Mouse (Mus musculus): ENCODE results near the gene Mettl27.

The Mettl27 gene

DNA sequence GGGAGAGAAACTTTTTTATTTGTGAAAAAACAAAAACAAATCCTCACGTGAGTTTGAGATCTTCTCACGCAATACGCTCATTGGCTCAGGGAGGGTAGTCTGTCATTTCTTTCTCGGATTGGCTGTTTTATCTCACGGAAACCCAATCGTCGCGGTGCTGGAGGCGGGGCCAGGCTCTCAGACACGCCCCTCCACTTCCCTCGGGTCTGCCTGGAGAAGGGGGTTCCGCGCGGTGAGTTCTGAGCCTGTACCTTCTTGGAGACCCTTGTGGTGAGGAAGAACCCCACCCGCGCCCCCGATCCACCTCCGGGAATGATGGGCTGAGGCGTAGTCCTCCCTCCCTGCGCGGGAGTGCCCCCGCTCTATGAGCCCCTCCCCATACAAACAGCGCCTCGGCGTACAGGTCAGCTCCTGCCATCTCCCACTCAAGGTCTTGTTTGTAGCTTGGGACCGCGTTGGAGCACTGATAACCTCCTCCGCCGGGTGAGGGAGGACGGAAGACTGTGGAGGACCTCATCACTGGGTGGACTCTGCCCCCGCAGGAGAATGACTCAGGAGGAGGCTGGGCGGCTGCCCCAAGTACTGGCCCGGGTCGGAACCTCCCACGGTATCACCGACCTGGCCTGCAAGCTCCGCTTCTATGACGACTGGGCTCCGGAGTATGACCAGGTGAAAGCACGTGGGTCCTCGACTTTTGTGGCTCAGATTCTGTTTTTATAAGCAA lies at the start of gene Mettl27:
TSS of gene Mettl27 (plus strand) at position 190 of the 724 bp plus-strand sequence.
- peak; percentile 94 for DNase-seq

DNA sequence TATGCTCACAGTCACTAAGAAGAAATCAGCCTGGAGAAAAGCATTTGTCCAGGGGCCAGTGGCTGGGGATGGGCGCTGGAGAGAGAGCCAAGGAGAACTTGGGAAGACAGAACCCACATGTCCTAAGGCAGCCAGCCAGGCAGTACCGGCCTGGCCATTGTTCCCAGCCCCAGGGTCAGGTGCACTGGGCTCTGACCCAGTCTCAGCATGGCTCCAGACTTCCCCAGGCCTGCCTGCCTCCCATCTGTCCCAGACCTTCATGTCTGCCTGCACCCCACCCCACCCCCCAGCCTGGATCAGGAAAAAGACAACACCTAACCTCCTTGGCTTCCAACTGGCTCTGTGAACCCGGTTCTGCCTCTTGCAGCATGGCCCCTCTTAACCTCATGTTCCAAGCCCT lies 49.1 kb upstream of the Mettl27 start:
- no peak for DNase-seq

GRCm38 (mm10) chr5:134887447-134888335 lies 44.5 kb upstream of the Mettl27 start:
- DNase-seq = peak; percentile 77

DNA sequence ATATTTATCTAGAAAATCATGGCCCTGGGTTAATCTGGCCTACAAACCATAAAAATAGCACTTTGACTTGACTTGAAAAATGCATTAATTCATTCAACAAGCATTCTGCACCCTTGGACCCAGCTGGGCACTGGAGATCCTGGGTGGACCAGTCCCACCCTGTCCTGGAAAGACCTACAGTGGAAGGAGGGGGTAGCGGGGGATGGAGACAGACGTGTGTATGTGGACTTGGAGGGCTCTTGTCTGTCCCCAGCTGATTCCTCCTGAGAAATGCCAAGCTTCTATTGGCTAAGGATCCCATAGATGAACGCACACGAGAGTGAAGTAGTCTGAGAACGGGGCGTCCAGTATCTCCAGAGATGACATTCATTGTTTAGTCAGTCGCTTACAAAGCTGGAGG lies 43.7 kb upstream of the Mettl27 start:
- DNase-seq = no peak

DNA sequence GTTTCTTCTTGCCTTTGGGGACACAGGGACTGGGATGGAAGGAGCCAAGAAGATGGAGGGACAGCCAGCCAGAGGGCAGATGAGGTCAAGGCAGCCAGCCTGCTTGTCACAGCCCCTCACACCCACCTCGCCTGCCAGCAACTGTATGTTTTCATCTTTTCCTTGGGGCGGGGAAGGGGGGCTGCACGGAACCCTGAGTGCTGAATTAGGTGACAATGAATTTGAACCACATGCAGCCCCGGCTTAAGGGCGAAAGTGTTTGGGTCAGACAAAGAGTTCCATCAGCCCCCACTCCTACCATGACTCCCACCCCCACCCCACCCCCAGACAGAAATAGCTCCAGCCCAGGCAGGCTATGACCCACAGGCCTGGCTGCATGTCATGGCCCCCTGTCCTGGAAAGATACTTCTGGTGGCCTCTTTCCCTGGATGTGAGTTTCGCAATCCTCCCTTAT lies 41.5 kb upstream of the Mettl27 start:
- DNase-seq = no peak

DNA sequence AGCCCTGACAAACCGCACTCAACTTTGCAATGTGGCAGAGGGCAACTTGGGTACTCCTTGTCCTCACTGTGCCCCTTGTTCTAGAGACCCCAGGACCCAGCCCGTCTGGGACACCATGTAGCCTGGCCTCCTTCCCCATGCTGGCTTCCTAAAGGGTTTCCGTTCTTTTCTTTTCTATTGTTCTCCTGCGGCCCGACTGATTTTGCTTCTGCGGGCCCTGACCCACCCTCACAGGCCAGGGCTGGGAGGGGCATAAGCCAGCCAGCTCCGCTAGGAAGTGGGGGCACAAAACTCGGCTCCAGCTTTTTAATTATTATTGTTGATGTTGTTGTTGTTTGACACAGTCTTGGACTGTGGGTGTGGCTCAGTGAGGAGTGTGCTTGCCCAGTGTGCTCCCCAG lies 40.6 kb upstream of the Mettl27 start:
- no peak for DNase-seq

GRCm38 (mm10) chr5:134892717-134893116 lies 39.5 kb upstream of the Mettl27 start:
- DNase-seq = no peak

DNA sequence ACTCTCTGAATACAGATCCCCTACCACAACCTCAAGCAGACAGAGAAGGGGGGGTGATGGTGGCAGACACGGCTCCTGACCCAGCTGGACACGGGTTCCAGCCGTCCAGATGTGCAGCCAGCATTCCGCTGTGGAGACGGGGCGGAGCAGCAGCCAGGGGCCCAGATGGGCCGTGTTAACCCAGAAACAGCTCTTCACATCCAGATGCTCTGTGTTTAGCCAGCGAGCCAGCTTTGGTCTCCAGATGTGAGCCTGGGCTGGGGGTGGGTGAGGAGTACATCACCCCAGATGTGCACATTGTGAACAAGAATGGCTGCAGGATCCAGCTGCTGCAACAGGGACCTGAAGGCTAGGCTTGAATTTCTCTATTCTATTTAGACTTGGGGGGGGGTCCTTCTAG lies 36.9 kb upstream of the Mettl27 start:
- no peak for DNase-seq

DNA sequence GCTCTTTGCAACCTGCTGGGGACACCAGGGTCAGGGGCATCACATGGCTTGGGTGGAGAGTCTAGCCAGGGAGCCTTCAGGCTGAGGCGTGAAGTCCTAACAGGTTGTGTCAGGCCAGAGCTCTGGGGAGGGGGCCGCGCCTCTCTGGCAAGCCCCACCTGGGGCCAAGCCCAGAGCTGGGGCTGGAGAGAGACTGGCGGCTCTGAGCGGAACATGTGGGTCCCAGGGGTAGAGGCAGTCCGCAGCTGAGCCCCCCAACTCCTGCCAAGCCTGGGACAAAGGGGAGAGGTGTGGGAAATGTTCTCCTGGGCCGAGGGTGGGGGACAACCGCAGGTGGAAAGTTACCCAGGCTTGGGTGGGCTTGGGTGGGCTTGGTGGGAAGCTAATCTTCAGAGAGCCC lies 35.2 kb upstream of the Mettl27 start:
- no peak for DNase-seq

GRCm38 (mm10) chr5:134897596-134897995 lies 34.6 kb upstream of the Mettl27 start:
- DNase-seq = no peak

GRCm38 (mm10) chr5:134901012-134901643 lies 31.0 kb upstream of the Mettl27 start:
- DNase-seq = peak; percentile 35

- DNase-seq = no peak
These were observed 30.5 kb upstream of the Mettl27 start for GRCm38 (mm10) chr5:134901644-134902027.

GRCm38 (mm10) chr5:134906633-134907032 lies 25.5 kb upstream of the Mettl27 start, which contains the start of gene Tmem270:
Gene Tmem270 (minus strand): TSS chr5:134906733.
- DNase-seq = no peak

GRCm38 (mm10) chr5:134907135-134907534 lies 25.0 kb upstream of the Mettl27 start:
- peak; percentile 89 for DNase-seq

- no peak for DNase-seq
These were observed 20.3 kb upstream of the Mettl27 start for GRCm38 (mm10) chr5:134911901-134912300.

- no peak for DNase-seq
These were observed 18.8 kb upstream of the Mettl27 start for GRCm38 (mm10) chr5:134913352-134913751.

DNA sequence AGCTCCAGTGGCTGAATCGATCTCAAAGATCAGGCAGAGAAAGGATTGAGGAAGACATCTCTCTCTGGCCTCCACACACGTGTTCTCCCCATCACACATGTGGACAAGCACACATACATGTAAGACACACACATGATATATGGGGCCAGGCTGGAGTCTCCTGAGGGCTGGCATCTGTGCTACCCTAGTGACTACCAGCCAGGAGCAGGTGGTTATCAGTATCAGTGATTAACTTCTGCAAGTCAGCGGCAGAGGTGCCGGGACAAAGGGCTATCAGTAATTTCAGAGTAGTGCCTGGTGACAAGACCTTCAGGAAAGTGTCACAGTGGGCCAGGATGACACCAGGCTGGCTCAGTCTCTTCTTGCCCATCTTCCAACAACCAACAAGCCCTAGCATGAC lies 18.4 kb upstream of the Mettl27 start:
- DNase-seq = no peak

DNA sequence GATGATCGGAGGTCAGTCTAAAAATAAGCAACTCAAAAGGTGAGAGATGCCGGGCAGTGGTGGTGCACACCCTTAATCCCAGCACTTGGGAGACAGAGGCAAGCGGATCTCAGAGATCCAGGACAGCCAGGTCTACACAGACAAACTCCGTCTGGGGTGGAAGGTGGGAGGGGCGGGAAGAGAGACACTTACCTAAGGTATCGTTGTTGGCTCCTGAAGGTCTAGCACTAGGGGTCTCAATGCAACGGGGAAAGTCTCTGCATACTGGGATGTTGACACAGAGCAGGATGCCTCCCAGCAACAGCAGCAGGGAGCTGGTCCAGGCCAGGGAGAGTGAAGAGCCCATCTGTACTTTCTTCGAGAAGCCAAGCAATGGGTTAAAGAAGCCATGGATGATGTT lies 17.7 kb upstream of the Mettl27 start:
- no peak for DNase-seq

DNA sequence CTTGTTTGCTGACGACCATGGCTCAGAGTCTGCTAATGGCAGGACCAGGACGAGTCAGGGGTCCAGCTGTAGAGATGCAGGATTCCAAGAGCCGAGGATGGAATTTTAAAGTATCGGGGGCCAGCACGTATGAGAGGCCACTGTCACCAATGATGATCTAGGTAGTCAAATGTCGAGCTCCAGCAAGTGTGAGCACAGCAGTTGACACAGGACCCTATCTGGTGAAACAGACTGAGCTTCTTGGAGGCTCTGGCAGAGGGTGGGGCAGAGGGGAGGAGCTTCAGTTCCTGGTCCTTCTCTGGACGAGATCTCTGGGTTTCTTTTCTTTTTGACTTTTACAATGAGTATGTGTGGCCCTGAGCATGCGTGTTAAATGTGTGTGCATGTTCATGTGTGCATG lies 16.9 kb upstream of the Mettl27 start, which contains the start of gene Cldn13:
TSS of gene Cldn13 (minus strand) at position 216 of the 400 bp plus-strand sequence.
- DNase-seq = no peak

DNA sequence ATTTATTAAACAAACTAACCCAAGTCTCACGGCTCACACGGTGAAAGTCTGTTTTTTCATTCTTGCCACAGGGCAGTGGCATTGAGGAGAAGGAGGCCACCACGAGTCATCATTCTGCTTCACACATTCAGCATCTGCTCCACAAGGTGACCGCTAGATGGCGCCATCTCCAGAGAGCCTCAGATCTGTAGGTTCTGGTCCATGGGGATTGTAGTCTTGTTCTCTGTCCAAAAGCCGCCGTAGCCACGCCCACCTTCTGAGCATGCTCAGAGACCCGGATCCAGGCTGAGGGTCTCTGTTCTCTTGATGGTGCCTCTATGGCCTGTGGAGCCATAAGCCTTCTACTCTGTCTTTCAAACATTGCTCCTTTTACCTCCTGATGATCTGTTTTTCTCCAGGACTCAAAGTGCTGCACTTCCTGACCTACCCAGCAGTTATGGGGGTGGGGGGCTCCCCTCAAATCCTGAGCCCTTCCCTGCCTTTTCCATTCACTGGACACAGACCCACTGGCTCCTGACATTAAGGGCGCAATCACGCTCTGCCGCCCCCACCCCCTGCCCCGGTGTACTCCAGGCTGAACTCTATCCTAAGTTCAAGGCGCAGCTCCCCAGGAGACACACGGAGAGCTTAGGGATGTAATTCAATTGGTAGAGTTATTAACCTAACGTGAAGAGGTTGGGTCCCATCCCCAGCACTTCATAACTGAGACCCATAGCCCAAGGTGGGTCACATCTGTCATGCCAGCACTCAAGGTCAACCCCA lies 13.9 kb upstream of the Mettl27 start:
- DNase-seq = peak; percentile 58

DNA sequence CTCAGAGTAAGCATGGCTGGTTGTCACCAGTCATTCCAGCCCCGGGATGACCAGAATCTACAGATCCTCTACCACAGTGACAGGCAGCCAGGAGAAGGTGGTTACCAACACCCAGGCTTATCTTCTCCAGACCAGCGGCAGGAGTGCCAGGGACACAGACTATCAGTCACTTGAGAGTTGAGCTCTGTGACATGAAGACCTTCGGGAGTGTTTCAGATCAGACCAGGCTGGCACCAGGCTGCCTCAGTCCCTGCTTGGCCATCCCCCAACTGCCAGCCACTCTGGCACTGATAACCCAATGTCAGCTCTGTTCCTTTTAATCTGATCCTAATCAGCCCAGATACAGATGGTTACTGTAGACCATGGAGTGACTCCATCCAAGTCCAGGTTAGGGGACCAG lies 13.1 kb upstream of the Mettl27 start:
- no peak for DNase-seq

GRCm38 (mm10) chr5:134920106-134920687 lies 12.0 kb upstream of the Mettl27 start:
- DNase-seq = no peak
